Mouse (Mus musculus): Measurements from ENCODE around the gene Gne. TPM values are rescaled to one million over a fixed set of nuclear protein-coding genes. Genes with fewer than 3 reads are reported as not detected.
A peak's percentile ranks its signal among the peaks of the same experiment; 100 is the strongest.

Gene Gne
- polyA plus RNA-seq, 1 experiment, result not detected

GRCm38 (mm10) chr4:44078358-44078933 lies 5.5 kb downstream of the Gne start:
- 87% methylated on average over 7 of the region's 7 CpGs for WGBS

GRCm38 (mm10) chr4:44074422-44074821 lies 9.6 kb downstream of the Gne start:
- WGBS, result 80% methylated on average over 4 of the region's 4 CpGs
- TF ChIP-seq CTCF (IDR thresholded peaks at IDR 0.05; ENCODE audit: insufficient read depth, low read depth, low read length) (no peak), POLR2A (IDR thresholded peaks at IDR 0.05; ENCODE audit: insufficient read depth, low read depth, low read length) (no peak)
- no peak overlapping the region for H3K4me3 ChIP-seq (ENCODE audit: insufficient read depth, low read depth, low read length)
- H3K4me1 ChIP-seq (ENCODE audit: control insufficient read depth, insufficient read depth, low read length), result peaks cover 5% of the 10 kb centered on the region
- no peak overlapping the region for H3K27ac ChIP-seq (ENCODE audit: insufficient read depth, low read depth, low read length)

More at GRCm38 (mm10) chr4:44078358-44078933, 5.5 kb downstream of the Gne start:
- no peaks in the 10 kb centered on the region for H3K4me1 ChIP-seq (ENCODE audit: control insufficient read depth, insufficient read depth, low read length)
- H3K27ac ChIP-seq (ENCODE audit: insufficient read depth, low read depth, low read length), result no peak overlapping the region
- H3K4me3 ChIP-seq (ENCODE audit: insufficient read depth, low read depth, low read length), result no peak overlapping the region
- no peak for TF ChIP-seq CTCF (IDR thresholded peaks at IDR 0.05; ENCODE audit: insufficient read depth, low read depth, low read length)
- TF ChIP-seq POLR2A (IDR thresholded peaks at IDR 0.05; ENCODE audit: insufficient read depth, low read depth, low read length), result no peak

GRCm38 (mm10) chr4:44073799-44074198 lies 10.2 kb downstream of the Gne start:
- Histone ChIP-seq H3K4me3 (ENCODE audit: insufficient read depth, low read depth, low read length) (no peak overlapping the region), H3K4me1 (ENCODE audit: control insufficient read depth, insufficient read depth, low read length) (peaks cover 5% of the 10 kb centered on the region), H3K27ac (ENCODE audit: insufficient read depth, low read depth, low read length) (no peak overlapping the region)
- no peak for TF ChIP-seq CTCF (IDR thresholded peaks at IDR 0.05; ENCODE audit: insufficient read depth, low read depth, low read length)
- TF ChIP-seq POLR2A (IDR thresholded peaks at IDR 0.05; ENCODE audit: insufficient read depth, low read depth, low read length), result no peak
- 87% methylated on average over 3 of the region's 3 CpGs for WGBS

GRCm38 (mm10) chr4:44072873-44073441 lies 11.0 kb downstream of the Gne start:
- 11% methylated on average over 9 of the region's 9 CpGs for WGBS
- Histone ChIP-seq H3K4me1 (ENCODE audit: control insufficient read depth, insufficient read depth, low read length) (peaks cover 5% of the 10 kb centered on the region), H3K4me3 (ENCODE audit: insufficient read depth, low read depth, low read length) (peak overlapping the region; percentile 90), H3K27ac (ENCODE audit: insufficient read depth, low read depth, low read length) (peak overlapping the region; percentile 9; the same call in 1 of the 2 replicates)
- TF ChIP-seq POLR2A (IDR thresholded peaks at IDR 0.05; ENCODE audit: insufficient read depth, low read depth, low read length), result no peak
- TF ChIP-seq CTCF (IDR thresholded peaks at IDR 0.05; ENCODE audit: insufficient read depth, low read depth, low read length), result 0 out of 2 replicates have a peak, but pooled peaks have one; percentile 19

- peaks cover 5% of the 10 kb centered on the region for H3K4me1 ChIP-seq (ENCODE audit: control insufficient read depth, insufficient read depth, low read length)
- peak overlapping the region; percentile 16; the same call in 1 of the 2 replicates for H3K27ac ChIP-seq (ENCODE audit: insufficient read depth, low read depth, low read length)
- under 1% methylated on average over 70 of the region's 70 CpGs for WGBS
- H3K4me3 ChIP-seq (ENCODE audit: insufficient read depth, low read depth, low read length), result peak overlapping the region; percentile 90
- TF ChIP-seq CTCF (IDR thresholded peaks at IDR 0.05; ENCODE audit: insufficient read depth, low read depth, low read length) (no peak), POLR2A (IDR thresholded peaks at IDR 0.05; ENCODE audit: insufficient read depth, low read depth, low read length) (peak; percentile 55; the same call in 1 of the 2 replicates)
Measured at GRCm38 (mm10) chr4:44072146-44072872, 11.7 kb downstream of the Gne start.

- H3K4me1 ChIP-seq (ENCODE audit: control insufficient read depth, insufficient read depth, low read length), result peaks cover 7% of the 10 kb centered on the region
- TF ChIP-seq POLR2A (IDR thresholded peaks at IDR 0.05; ENCODE audit: insufficient read depth, low read depth, low read length) (no peak), CTCF (IDR thresholded peaks at IDR 0.05; ENCODE audit: insufficient read depth, low read depth, low read length) (no peak)
- H3K27ac ChIP-seq (ENCODE audit: insufficient read depth, low read depth, low read length), result no peak overlapping the region
- WGBS, result 4% methylated on average over 11 of the region's 11 CpGs
- peak overlapping the region; percentile 90 for H3K4me3 ChIP-seq (ENCODE audit: insufficient read depth, low read depth, low read length)
Measured at GRCm38 (mm10) chr4:44071741-44072145, 12.2 kb downstream of the Gne start.

- H3K27ac ChIP-seq (ENCODE audit: insufficient read depth, low read depth, low read length), result no peak overlapping the region
- no peak for TF ChIP-seq CTCF (IDR thresholded peaks at IDR 0.05; ENCODE audit: insufficient read depth, low read depth, low read length)
- TF ChIP-seq POLR2A (IDR thresholded peaks at IDR 0.05; ENCODE audit: insufficient read depth, low read depth, low read length), result no peak
- 79% methylated on average over 4 of the region's 4 CpGs for WGBS
Measured at GRCm38 (mm10) chr4:44070641-44071040, 13.3 kb downstream of the Gne start.

GRCm38 (mm10) chr4:44069411-44069810 lies 14.6 kb downstream of the Gne start:
- TF ChIP-seq CTCF (IDR thresholded peaks at IDR 0.05; ENCODE audit: insufficient read depth, low read depth, low read length) (no peak), POLR2A (IDR thresholded peaks at IDR 0.05; ENCODE audit: insufficient read depth, low read depth, low read length) (no peak)
- 93% methylated on average over 4 of the region's 4 CpGs for WGBS
- H3K4me3 ChIP-seq (ENCODE audit: insufficient read depth, low read depth, low read length), result no peak overlapping the region
- H3K4me1 ChIP-seq (ENCODE audit: control insufficient read depth, insufficient read depth, low read length), result peaks cover 10% of the 10 kb centered on the region
- H3K27ac ChIP-seq (ENCODE audit: insufficient read depth, low read depth, low read length), result no peak overlapping the region

More at GRCm38 (mm10) chr4:44070641-44071040, 13.3 kb downstream of the Gne start:
- H3K4me3 ChIP-seq (ENCODE audit: insufficient read depth, low read depth, low read length), result no peak overlapping the region
- H3K4me1 ChIP-seq (ENCODE audit: control insufficient read depth, insufficient read depth, low read length), result peaks cover 10% of the 10 kb centered on the region

GRCm38 (mm10) chr4:44068736-44069135 lies 15.2 kb downstream of the Gne start:
- Histone ChIP-seq H3K27ac (ENCODE audit: insufficient read depth, low read depth, low read length) (no peak overlapping the region), H3K4me3 (ENCODE audit: insufficient read depth, low read depth, low read length) (no peak overlapping the region), H3K4me1 (ENCODE audit: control insufficient read depth, insufficient read depth, low read length) (peaks cover 10% of the 10 kb centered on the region)
- WGBS, result 48% methylated on average over 9 of the region's 9 CpGs
- TF ChIP-seq POLR2A (IDR thresholded peaks at IDR 0.05; ENCODE audit: insufficient read depth, low read depth, low read length) (no peak), CTCF (IDR thresholded peaks at IDR 0.05; ENCODE audit: insufficient read depth, low read depth, low read length) (no peak)

Data from olfactory bulb, adult 2 months (tissue).